Comparison of ENCODE assay signal across 24 mouse cellular contexts in the genomic region with DNA sequence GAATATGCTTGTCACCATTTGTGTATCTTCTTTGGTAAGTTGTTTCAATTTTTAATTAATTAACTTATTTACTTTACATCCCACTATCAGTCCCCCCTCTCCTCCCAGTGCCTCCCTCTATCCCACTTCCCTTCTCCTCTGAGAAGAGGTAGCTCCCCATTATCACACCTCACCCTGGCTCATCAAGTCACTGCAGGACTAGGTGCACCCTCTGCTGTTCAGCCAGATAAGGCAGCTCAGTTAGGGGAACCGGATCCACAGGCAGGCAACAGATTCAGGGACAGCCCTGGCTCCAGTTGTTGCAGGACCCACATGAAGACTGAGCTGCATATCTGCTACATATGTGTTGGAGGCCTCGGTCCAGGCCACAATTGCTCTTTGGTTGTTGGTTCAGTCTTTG.
A peak's percentile ranks its signal among the peaks of the same experiment; 100 is the strongest.
DNase-seq lines count a peak whose midpoint lies in the region; ATAC-seq and TF ChIP-seq lines count a peak whose summit lies in the region.
"Had no signal": no experiment of that assay in that cellular context is flagged by ENCODE, and none has a peak within 500 bp of the region (broad histone marks: within the 10 kb centered on the region; RNA-seq: fewer than 3 reads in every experiment).

No protein-coding gene starts in this region.

- TF ChIP-seq POLR2A in ES-Bruce4 (IDR thresholded peaks at IDR 0.05; ENCODE audit: insufficient read depth, low read length), result no peak

- H3K36me3 ChIP-seq in ES-Bruce4 (ENCODE audit: control insufficient read depth, insufficient read depth, low read length, poor library complexity, severe bottlenecking), result no peaks in the 10 kb centered on the region; the same call in 1 of the 2 replicates
- H3K36me3 ChIP-seq in liver, embryonic 12.5 days, result peaks cover 17% of the 10 kb centered on the region
- H3K36me3 ChIP-seq in liver, embryonic 16.5 days (ENCODE audit: control insufficient read depth, insufficient read depth), result no peaks in the 10 kb centered on the region
- peaks cover 14% of the 10 kb centered on the region for H3K36me3 ChIP-seq in hindbrain, embryonic 14.5 days (replicated peaks; ENCODE audit: control insufficient read depth, insufficient read depth)
- peaks cover 5% of the 10 kb centered on the region for H3K36me3 ChIP-seq in midbrain, postnatal 0 days (ENCODE audit: insufficient read depth, low read length)

- no peak overlapping the region for H3K4me3 ChIP-seq in ES-Bruce4 (ENCODE audit: low read depth, low read length)
- H3K4me3 ChIP-seq in liver, embryonic 12.5 days, result no peak overlapping the region
- no peak overlapping the region for H3K4me3 ChIP-seq in liver, embryonic 16.5 days (ENCODE audit: low read depth, low read length)
- H3K4me3 ChIP-seq in hindbrain, embryonic 14.5 days (replicated peaks; ENCODE audit: low read length), result no peak overlapping the region
- no peak overlapping the region for H3K4me3 ChIP-seq in midbrain, postnatal 0 days (ENCODE audit: low read depth, low read length)
- H3K4me3 ChIP-seq: embryonic facial prominence, embryonic 15.5 days; forebrain, embryonic 13.5 days; gastrocnemius, adult 2 months; heart, embryonic 13.5 days; hindbrain, embryonic 12.5 days had no signal

- H3K4me2 ChIP-seq in liver, embryonic 12.5 days, result no peak overlapping the region
- H3K4me2 ChIP-seq in liver, embryonic 16.5 days (ENCODE audit: low read depth, low read length), result no peak overlapping the region
- no peak overlapping the region for H3K4me2 ChIP-seq in hindbrain, embryonic 14.5 days (replicated peaks)
- no peak overlapping the region for H3K4me2 ChIP-seq in midbrain, postnatal 0 days (ENCODE audit: low read depth, low read length, poor library complexity, severe bottlenecking)
- H3K4me2 ChIP-seq: embryonic facial prominence, embryonic 15.5 days; forebrain, embryonic 13.5 days; heart, embryonic 13.5 days; hindbrain, embryonic 12.5 days had no signal

- no peak overlapping the region for H3K27ac ChIP-seq in ES-Bruce4 (ENCODE audit: insufficient read depth, low read length)
- H3K27ac ChIP-seq in liver, embryonic 12.5 days, result no peak overlapping the region
- no peak overlapping the region for H3K27ac ChIP-seq in liver, embryonic 16.5 days (ENCODE audit: low read length)
- H3K27ac ChIP-seq in hindbrain, embryonic 14.5 days, result no peak overlapping the region
- H3K27ac ChIP-seq in midbrain, postnatal 0 days (ENCODE audit: low read depth, low read length), result no peak overlapping the region
- H3K27ac ChIP-seq: embryonic facial prominence, embryonic 15.5 days; forebrain, embryonic 13.5 days; gastrocnemius, adult 2 months; heart, embryonic 13.5 days; hindbrain, embryonic 12.5 days; hindbrain, postnatal 0 days had no signal

- DNase-seq in MEL-GATA-1-ER (ENCODE audit: extremely low read depth, low read depth), result peak; percentile 56
- no peak for DNase-seq in spleen, postnatal 4 days (ENCODE audit: low spot score in 2 of 2)
- DNase-seq in right cerebral cortex, postnatal 4 days, result no peak
- no peak for DNase-seq in hindbrain, embryonic 14.5 days (ENCODE audit: low spot score)
- DNase-seq in midbrain, postnatal 0 days (ENCODE audit: low spot score), result no peak
- DNase-seq: adrenal gland, adult 2 months; adrenal gland, postnatal 36 days; cerebellum, adult 11 months; cerebellum, adult 8-10 months; cerebellum, postnatal 14 days; embryo, embryonic 11 days; forebrain, postnatal 0 days; gastrocnemius, adult 2 months; gastrocnemius, postnatal 25 days; heart, adult 11 months; heart, postnatal 36 days had no signal

- no peaks in the 10 kb centered on the region for H3K9me3 ChIP-seq in ES-Bruce4 (replicated peaks; ENCODE audit: control insufficient read depth, insufficient read depth, low read length, poor library complexity, severe bottlenecking)
- no peaks in the 10 kb centered on the region for H3K9me3 ChIP-seq in liver, embryonic 12.5 days (replicated peaks)
- no peaks in the 10 kb centered on the region for H3K9me3 ChIP-seq in liver, embryonic 16.5 days (replicated peaks; ENCODE audit: control insufficient read depth, low read length)
- H3K9me3 ChIP-seq in hindbrain, embryonic 14.5 days (ENCODE audit: control insufficient read depth, low read length), result no peaks in the 10 kb centered on the region
- no peaks in the 10 kb centered on the region for H3K9me3 ChIP-seq in midbrain, postnatal 0 days (ENCODE audit: low read length)
- H3K9me3 ChIP-seq: embryonic facial prominence, embryonic 15.5 days; forebrain, embryonic 13.5 days; hindbrain, embryonic 12.5 days had no signal

- peak; percentile 90 for ATAC-seq in liver, embryonic 12.5 days
- ATAC-seq in liver, embryonic 16.5 days (ENCODE audit: low read depth), result peak; percentile 74
- ATAC-seq in hindbrain, embryonic 14.5 days (ENCODE audit: low FRiP score), result no peak
- ATAC-seq in midbrain, postnatal 0 days (ENCODE audit: low FRiP score), result no peak
- ATAC-seq: forebrain, embryonic 13.5 days; forebrain, postnatal 0 days; hindbrain, postnatal 0 days had no signal

- no peaks in the 10 kb centered on the region for H3K4me1 ChIP-seq in ES-Bruce4 (ENCODE audit: control insufficient read depth, insufficient read depth, low read length)
- peaks cover 5% of the 10 kb centered on the region; the same call in 1 of the 2 replicates for H3K4me1 ChIP-seq in liver, embryonic 12.5 days
- H3K4me1 ChIP-seq in liver, embryonic 16.5 days (ENCODE audit: control insufficient read depth, low read depth, low read length), result no peaks in the 10 kb centered on the region
- no peaks in the 10 kb centered on the region for H3K4me1 ChIP-seq in hindbrain, embryonic 14.5 days (replicated peaks; ENCODE audit: control insufficient read depth, insufficient read depth, low read length)
- H3K4me1 ChIP-seq in midbrain, postnatal 0 days (ENCODE audit: insufficient read depth, low read length), result no peaks in the 10 kb centered on the region
- H3K4me1 ChIP-seq: embryonic facial prominence, embryonic 15.5 days; forebrain, embryonic 13.5 days; heart, embryonic 13.5 days; hindbrain, embryonic 12.5 days had no signal

- WGBS in liver, embryonic 12.5 days (ENCODE audit: insufficient replicate concordance), result 51% methylated on average over 2 of the region's 2 CpGs
- 49% methylated on average over 2 of the region's 2 CpGs for WGBS in liver, embryonic 16.5 days (ENCODE audit: insufficient replicate concordance)
- WGBS in hindbrain, embryonic 14.5 days, result 92% methylated on average over 2 of the region's 2 CpGs
- 86% methylated on average over 2 of the region's 2 CpGs for WGBS in midbrain, postnatal 0 days

- no peak for TF ChIP-seq EP300 in ES-Bruce4 (IDR thresholded peaks at IDR 0.05; ENCODE audit: insufficient read depth, low read depth, low read length)

- no peak overlapping the region for H3K9ac ChIP-seq in ES-Bruce4 (ENCODE audit: low read depth, poor library complexity, severe bottlenecking)
- no peak overlapping the region for H3K9ac ChIP-seq in liver, embryonic 12.5 days
- H3K9ac ChIP-seq in liver, embryonic 16.5 days (ENCODE audit: low read depth, low read length), result no peak overlapping the region
- no peak overlapping the region for H3K9ac ChIP-seq in hindbrain, embryonic 14.5 days
- no peak overlapping the region for H3K9ac ChIP-seq in midbrain, postnatal 0 days (replicated peaks; ENCODE audit: low read length, poor library complexity, severe bottlenecking)
- H3K9ac ChIP-seq: embryonic facial prominence, embryonic 15.5 days; forebrain, embryonic 13.5 days; forebrain, postnatal 0 days; heart, embryonic 13.5 days; hindbrain, embryonic 12.5 days had no signal

- TF ChIP-seq CTCF in ES-Bruce4 (IDR thresholded peaks at IDR 0.05; ENCODE audit: low read depth, low read length), result peak; percentile 15
- TF ChIP-seq CTCF in midbrain, postnatal 0 days (IDR thresholded peaks at IDR 0.05), result no peak

- H3K27me3 ChIP-seq in ES-Bruce4 (ENCODE audit: control insufficient read depth, insufficient read depth, low read length, poor library complexity, severe bottlenecking), result no peaks in the 10 kb centered on the region
- no peaks in the 10 kb centered on the region for H3K27me3 ChIP-seq in liver, embryonic 12.5 days (replicated peaks)
- H3K27me3 ChIP-seq in liver, embryonic 16.5 days (ENCODE audit: control insufficient read depth, insufficient read depth, low read depth, low read length), result no peaks in the 10 kb centered on the region
- H3K27me3 ChIP-seq in hindbrain, embryonic 14.5 days (ENCODE audit: control insufficient read depth, insufficient read depth, low read length), result no peaks in the 10 kb centered on the region
- H3K27me3 ChIP-seq in midbrain, postnatal 0 days (ENCODE audit: insufficient read depth, low read length), result no peaks in the 10 kb centered on the region
- H3K27me3 ChIP-seq: embryonic facial prominence, embryonic 15.5 days; forebrain, embryonic 13.5 days; heart, embryonic 13.5 days; hindbrain, embryonic 12.5 days had no signal

Comparison
In these comparisons a context has a peak if more than half of its experiments do, and no peak if none do; other contexts are left out.
1. ATAC-seq: peak in liver, embryonic 12.5 days (single experiment) and liver, embryonic 16.5 days (single experiment); none in hindbrain, embryonic 14.5 days (single experiment) and midbrain, postnatal 0 days (single experiment).